Mouse (Mus musculus) ovary, adult 18-20 months (tissue): ENCODE results near the gene Hnrnpdl.

Experiments
- DNase-seq: peaks from one replicate; pipeline ENCODE4 v3.0.0; 2022; ENCODE audit warnings: low spot score, mixed read lengths

The Hnrnpdl gene

GRCm38 (mm10) chr5:100039602-100040142 lies at the start of gene Hnrnpdl, which contains the start of gene Enoph1:
TSS of gene Hnrnpdl (minus strand) at chr5:100039664.
TSS of gene Enoph1 (plus strand) at chr5:100039985.
- peak; percentile 87 for DNase-seq

- no peak for DNase-seq
These were observed 45.6 kb upstream of the Hnrnpdl start for GRCm38 (mm10) chr5:100085097-100085496.

DNA sequence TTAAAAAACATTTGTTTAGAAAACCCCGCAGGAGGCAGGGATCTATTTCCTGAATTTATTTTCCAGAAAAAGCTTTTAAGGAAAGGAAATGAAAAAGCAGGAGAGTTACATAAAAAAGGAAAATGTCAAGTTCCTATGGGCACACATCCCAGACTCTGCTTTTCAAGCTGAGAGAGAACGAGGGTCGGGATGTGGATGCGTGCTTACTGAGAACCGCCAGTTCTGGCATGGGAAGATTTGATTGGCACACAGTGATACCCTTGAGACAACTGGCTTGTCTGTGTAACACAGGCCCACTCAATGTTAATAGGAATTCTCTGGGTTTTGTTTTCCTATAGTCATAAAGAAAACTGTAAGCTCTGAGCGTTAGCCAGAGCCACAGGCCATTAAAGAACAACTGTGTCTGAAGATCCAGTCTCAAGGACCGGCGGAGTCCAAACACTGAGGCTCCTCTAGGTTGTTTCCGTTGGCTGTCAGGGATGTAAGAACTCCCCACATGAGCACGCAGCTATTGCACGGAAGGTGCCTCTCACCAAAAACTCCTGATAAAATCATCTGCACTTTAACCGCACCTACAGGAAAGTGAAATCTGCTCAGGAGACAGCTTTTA lies 44.6 kb upstream of the Hnrnpdl start:
- DNase-seq = no peak

DNA sequence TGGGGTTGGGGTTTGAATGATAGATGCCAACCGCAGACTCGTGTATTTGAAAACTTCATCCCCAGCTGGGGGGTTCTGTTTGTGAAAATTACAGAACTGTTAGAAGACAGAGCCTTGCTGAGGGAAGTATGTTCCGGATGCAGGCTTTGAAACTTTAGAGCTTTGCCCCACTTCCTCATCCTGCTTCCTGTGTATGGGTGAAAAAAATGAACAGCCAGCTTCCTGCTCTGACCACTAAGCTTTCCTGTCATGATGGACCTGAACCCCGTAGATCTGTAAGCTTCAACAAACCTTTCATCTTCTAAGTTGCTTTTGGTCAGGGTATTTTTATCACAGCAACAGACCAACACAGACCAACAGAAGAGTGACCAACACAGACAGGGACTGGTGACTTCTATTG lies 42.5 kb upstream of the Hnrnpdl start:
- DNase-seq = no peak

DNA sequence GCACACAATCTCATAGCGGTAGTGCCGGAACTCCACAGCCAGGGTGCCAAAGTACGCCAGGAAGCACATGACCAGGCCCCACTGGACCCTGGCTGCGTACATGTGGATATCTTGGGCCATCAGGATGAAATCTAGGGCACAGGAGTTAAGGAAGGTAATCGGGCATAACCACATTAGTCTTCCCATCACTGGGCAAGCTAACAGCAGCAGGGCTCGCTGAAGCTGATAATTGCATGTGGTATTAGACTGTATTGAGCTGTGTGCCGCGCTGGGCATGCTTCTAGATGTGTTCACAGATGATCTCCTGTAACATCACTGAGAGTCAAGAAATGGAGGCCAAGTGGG lies 40.4 kb upstream of the Hnrnpdl start:
- no peak for DNase-seq

GRCm38 (mm10) chr5:100079040-100079930 lies 39.8 kb upstream of the Hnrnpdl start:
- DNase-seq = no peak

- no peak for DNase-seq
These were observed 35.1 kb upstream of the Hnrnpdl start for GRCm38 (mm10) chr5:100074571-100074970.

DNA sequence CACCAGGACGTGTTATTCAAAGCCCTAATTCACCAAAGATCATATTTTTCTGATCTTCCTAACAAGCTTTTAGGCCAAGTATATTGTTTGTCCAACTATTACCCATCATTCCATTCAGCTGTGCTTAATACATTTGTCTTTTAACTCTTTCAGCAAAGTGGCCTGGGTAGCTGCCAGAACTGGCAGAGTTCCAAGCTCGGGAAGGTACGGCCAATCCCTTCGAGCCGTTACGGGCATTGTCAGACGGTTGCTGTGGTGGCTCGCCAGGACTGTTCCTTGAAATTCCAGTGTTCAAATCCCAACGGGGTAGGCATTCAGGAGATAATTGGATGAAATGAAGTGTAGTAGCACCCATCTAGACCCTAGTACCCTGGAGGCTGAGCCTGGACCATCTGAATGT lies 33.1 kb upstream of the Hnrnpdl start:
- no peak for DNase-seq

DNA sequence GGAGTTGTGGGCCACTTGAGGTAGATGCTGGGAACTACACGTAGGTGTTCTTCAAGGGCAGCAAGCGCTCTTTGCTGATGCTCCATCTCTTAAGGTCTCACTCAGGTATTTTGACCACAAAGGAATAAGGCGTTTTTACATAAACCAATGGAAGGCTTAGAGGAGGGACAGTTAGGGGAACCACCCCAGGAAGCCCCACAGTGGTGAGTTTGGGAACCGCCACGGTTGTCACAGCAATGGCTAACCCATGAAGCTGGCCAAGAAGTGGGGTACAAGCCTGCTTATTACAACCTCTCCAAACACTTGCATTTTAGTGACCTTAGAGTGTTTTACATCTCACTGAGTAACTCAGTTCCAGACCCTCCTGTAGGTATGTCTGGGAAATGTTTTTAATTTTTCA lies 32.1 kb upstream of the Hnrnpdl start:
- DNase-seq = no peak

GRCm38 (mm10) chr5:100070255-100070654 lies 30.8 kb upstream of the Hnrnpdl start:
- peak; percentile 55 for DNase-seq

GRCm38 (mm10) chr5:100069526-100069925 lies 30.1 kb upstream of the Hnrnpdl start:
- no peak for DNase-seq

- no peak for DNase-seq
These were observed 28.1 kb upstream of the Hnrnpdl start for GRCm38 (mm10) chr5:100067579-100067978.

GRCm38 (mm10) chr5:100060876-100061275 lies 21.4 kb upstream of the Hnrnpdl start:
- peak; percentile 37 for DNase-seq

- DNase-seq = no peak
These were observed 19.9 kb upstream of the Hnrnpdl start for GRCm38 (mm10) chr5:100059326-100059725.

DNA sequence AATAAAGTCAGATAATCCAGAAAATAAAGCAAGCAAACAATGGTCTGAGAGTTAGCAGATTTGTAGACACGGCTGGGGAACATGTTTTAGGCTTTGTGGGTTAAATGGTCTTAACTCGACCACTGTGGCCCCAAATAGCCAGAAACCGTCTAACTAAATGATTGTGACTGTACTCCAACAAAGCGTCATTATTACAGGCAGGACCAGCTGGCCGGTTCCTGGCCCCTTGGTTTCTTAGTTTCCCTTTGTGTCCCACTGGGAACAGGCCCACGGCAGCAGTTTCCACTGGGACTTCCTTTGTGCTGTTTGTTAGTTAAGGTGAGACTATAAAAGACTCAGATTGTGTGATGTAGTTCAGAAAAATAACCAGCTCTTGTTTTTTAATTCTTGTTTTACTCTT lies 19.3 kb upstream of the Hnrnpdl start:
- no peak for DNase-seq

- DNase-seq = no peak
These were observed 18.2 kb upstream of the Hnrnpdl start for GRCm38 (mm10) chr5:100057461-100058209.

DNA sequence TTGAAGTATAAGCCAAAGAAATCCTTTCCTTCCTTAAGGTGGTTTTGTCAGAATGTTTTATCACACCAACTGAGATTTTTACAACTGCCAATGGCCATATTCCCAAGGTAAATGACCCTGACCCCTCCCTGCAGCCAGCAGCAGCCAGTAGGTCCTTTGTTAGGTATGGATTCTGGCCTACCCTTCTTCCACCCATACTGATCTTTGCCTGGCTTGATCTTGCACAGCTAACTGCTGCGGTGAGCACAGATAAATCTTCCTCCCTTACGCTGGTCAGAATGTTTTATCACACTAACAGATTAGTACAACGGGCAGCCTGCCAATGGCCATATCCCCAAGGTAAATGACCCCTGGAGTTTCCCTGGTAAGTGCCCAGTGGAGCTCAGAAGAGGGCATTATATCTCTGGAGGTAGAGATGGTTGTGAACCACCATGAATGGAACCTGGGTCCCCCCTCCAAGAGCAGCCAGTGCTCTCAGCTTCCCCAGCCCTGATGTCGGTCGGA lies 16.5 kb upstream of the Hnrnpdl start:
- no peak for DNase-seq

DNA sequence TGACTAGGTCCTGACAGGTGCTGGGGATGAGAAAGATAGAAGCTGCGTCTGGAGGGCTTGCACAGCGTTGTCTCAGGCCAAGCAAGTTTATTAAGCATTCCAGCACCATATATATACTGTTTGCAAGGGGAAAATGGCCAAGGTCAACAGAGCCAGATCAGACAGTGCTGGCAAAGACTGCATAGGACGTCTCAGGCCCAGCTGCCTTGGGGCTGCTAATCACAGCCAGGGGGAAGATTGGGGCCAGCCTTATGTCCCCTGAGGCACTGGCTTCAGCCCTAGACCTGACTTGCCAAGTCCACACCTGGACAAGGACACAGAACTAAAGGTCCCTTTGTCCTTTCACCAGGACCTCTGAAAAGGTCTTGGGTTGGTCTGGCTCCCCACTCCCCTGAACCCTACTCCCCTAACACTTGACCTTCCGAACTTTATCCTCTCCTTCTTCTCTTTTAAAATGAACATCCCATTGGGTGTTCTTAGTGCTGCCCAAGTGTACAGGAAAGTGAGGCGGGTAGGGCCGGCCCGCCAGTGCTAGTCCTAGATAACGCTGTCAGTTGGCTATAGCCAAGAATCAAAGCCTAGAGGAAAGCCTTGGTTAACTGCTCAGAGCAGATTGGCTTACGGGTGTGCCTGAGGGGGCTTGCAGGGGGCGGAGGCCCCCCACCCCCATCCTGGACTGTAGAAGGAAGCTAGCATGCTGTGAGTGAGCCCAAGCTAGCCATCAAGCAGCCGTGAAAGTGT lies 15.5 kb upstream of the Hnrnpdl start:
- no peak for DNase-seq

DNA sequence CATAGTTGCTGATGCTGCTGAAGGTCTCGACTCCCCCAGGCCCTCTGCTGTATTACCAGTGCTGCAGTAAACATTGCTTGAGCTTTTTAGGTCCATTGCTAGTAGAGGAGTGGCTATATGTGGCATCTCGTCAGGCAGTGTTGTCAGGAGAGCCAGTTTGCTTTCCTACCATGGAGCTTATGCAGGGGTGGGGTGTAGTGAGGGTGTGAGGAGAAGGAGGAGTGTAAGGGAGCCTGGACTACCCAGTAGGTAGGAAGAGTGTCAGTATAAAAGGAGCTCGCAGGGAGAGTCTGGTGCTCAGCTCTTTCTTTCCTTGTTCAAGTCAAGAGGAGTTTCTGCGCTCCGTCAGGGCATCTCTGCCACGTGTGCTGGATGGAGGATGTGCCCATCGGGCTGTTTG lies 13.3 kb upstream of the Hnrnpdl start:
- no peak for DNase-seq

- no peak for DNase-seq
These were observed 10.4 kb upstream of the Hnrnpdl start for GRCm38 (mm10) chr5:100049904-100050303.

GRCm38 (mm10) chr5:100047871-100048270 lies 8.4 kb upstream of the Hnrnpdl start:
- no peak for DNase-seq
